ENCODE assay signal across 8 mouse cellular contexts in the genomic region with DNA sequence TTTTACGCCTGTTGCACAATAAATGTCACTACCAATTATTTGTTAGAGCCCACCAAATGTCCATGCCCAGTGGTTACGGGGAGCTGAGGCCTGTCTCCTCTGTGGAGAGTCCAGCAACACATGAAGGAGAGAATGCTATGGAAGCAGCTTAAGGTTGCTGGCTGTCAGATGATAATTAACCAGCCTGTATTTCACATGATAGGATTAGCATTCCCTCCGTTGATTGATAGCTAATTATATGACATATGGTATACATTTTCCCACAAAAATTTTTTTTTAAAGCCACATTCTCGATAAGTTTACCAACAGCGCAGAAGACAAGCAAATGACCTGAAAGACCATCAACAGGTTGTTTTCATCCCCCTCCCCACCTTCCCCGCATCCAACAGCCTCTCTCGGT. TPM values are rescaled to one million over a fixed set of nuclear protein-coding genes. Genes with fewer than 3 reads are reported as not detected.
DNase-seq lines count a peak whose midpoint lies in the region; ATAC-seq and TF ChIP-seq lines count a peak whose summit lies in the region.

No protein-coding gene starts in this region.

- 19% methylated on average over 7 of the region's 7 CpGs for WGBS in forebrain, postnatal 0 days
- 24% methylated on average over 7 of the region's 7 CpGs for WGBS in liver, embryonic 16.5 days (ENCODE audit: insufficient replicate concordance)

- H3K4me3 ChIP-seq in C2C12 (ENCODE audit: insufficient read depth, poor library complexity, severe bottlenecking), result peak overlapping the region; percentile 26
- peak overlapping the region; percentile 48 for H3K4me3 ChIP-seq in forebrain, postnatal 0 days (ENCODE audit: low read depth, low read length)
- peak overlapping the region; percentile 39 for H3K4me3 ChIP-seq in liver, embryonic 16.5 days (ENCODE audit: low read depth, low read length)

- H3K27ac ChIP-seq in forebrain, postnatal 0 days (ENCODE audit: low read depth, low read length), result no peak overlapping the region
- H3K27ac ChIP-seq in liver, embryonic 16.5 days (ENCODE audit: low read length), result no peak overlapping the region

- peak overlapping the region; percentile 89 for H3K4me2 ChIP-seq in forebrain, postnatal 0 days (ENCODE audit: low read depth)
- peak overlapping the region; percentile 49 for H3K4me2 ChIP-seq in liver, embryonic 16.5 days (ENCODE audit: low read depth, low read length)

- TF ChIP-seq CTCF in C2C12 (IDR thresholded peaks at IDR 0.05; ENCODE audit: control insufficient read depth, insufficient read depth, insufficient read length), result no peak
- TF ChIP-seq CTCF in forebrain, postnatal 0 days (IDR thresholded peaks at IDR 0.05; ENCODE audit: low read depth), result no peak

- no peaks in the 10 kb centered on the region for H3K36me3 ChIP-seq in C2C12 (ENCODE audit: control insufficient read depth, insufficient read depth)
- H3K36me3 ChIP-seq in forebrain, postnatal 0 days (ENCODE audit: insufficient read depth), result no peaks in the 10 kb centered on the region
- H3K36me3 ChIP-seq in liver, embryonic 16.5 days (ENCODE audit: control insufficient read depth, insufficient read depth), result no peaks in the 10 kb centered on the region

- ATAC-seq in forebrain, postnatal 0 days, result no peak
- ATAC-seq in liver, embryonic 16.5 days (ENCODE audit: low read depth), result no peak

- peak overlapping the region; percentile 46 for H3K9ac ChIP-seq in forebrain, postnatal 0 days
- H3K9ac ChIP-seq in liver, embryonic 16.5 days (ENCODE audit: low read depth, low read length), result no peak overlapping the region

- H3K9me3 ChIP-seq in forebrain, postnatal 0 days (ENCODE audit: low read length), result no peaks in the 10 kb centered on the region
- no peaks in the 10 kb centered on the region for H3K9me3 ChIP-seq in liver, embryonic 16.5 days (replicated peaks; ENCODE audit: control insufficient read depth, low read length)

- H3K27me3 ChIP-seq in C2C12 (ENCODE audit: control insufficient read depth, insufficient read depth, insufficient read length), result no peaks in the 10 kb centered on the region
- no peaks in the 10 kb centered on the region for H3K27me3 ChIP-seq in forebrain, postnatal 0 days (ENCODE audit: insufficient read depth, low read length)
- peaks cover 5% of the 10 kb centered on the region for H3K27me3 ChIP-seq in liver, embryonic 16.5 days (ENCODE audit: control insufficient read depth, insufficient read depth, low read depth, low read length)

- peak; percentile 16 for DNase-seq in embryo, embryonic 10.5 days (ENCODE audit: low spot score)
- DNase-seq in embryo, embryonic 10 days (ENCODE audit: low spot score), result no peak
- DNase-seq in forebrain, postnatal 0 days, result no peak
- DNase-seq in frontal cortex, postnatal 10 days (ENCODE audit: low spot score in 2 of 2), result no peak
- no peak for DNase-seq in right cerebral cortex, postnatal 25 days
- no peak for DNase-seq in layer of hippocampus, adult 11-12 months (ENCODE audit: low spot score)

- H3K79me2 ChIP-seq in C2C12 (ENCODE audit: control insufficient read depth, insufficient read depth), result no peaks in the 10 kb centered on the region

- peak overlapping the region; percentile 74 for H3ac ChIP-seq in C2C12 (ENCODE audit: control insufficient read depth, insufficient read length, low read depth)

- H3K79me3 ChIP-seq in C2C12 (ENCODE audit: low read depth), result no peaks in the 10 kb centered on the region

- no peaks in the 10 kb centered on the region for H3K4me1 ChIP-seq in forebrain, postnatal 0 days (ENCODE audit: insufficient read depth)
- no peaks in the 10 kb centered on the region; the same call in 1 of the 2 replicates for H3K4me1 ChIP-seq in liver, embryonic 16.5 days (ENCODE audit: control insufficient read depth, low read depth, low read length)

TF ChIP-seq in C2C12, 6 proteins besides CTCF, POLR2A, EP300 and RAD21:
- TF ChIP-seq MAX (IDR thresholded peaks at IDR 0.05) (no peak), MYOG (IDR thresholded peaks at IDR 0.05; ENCODE audit: control insufficient read depth, extremely low read depth, insufficient read length) (no peak), CEBPB (IDR thresholded peaks at IDR 0.05; ENCODE audit: low read depth) (no peak), MYOD1 (IDR thresholded peaks at IDR 0.05; ENCODE audit: control insufficient read depth, insufficient read length, low read depth) (no peak), USF1 (IDR thresholded peaks at IDR 0.05; ENCODE audit: low read depth) (no peak), FOSL1 (IDR thresholded peaks at IDR 0.05; ENCODE audit: insufficient read depth, low read length, poor library complexity, severe bottlenecking) (no peak)

RNA-seq across cellular contexts. Expression of gene Synpo2, which starts 0.5 kb away (rescaled TPM):
- 7.2 TPM for polyA plus RNA-seq in C2C12 (2012; fragmentation: generic; extraction: Trizol)
- 0.54 and 1.6 TPM in 2 replicates for total RNA-seq in forebrain, postnatal 0 days (2014; rRNA removed)
- polyA plus RNA-seq in forebrain, postnatal 0 days (2015; fragmentation: Nextera tagmentation; extraction: Ambion mirVana), result 1.0 and 2.5 TPM in 2 replicates
- 0.14 and 0.48 TPM in 2 replicates for polyA plus RNA-seq in liver, embryonic 16.5 days (2015; fragmentation: Nextera tagmentation; extraction: Ambion mirVana)

RNA-seq across cellular contexts. Expression of gene Sec24d, which starts 31.8 kb away (rescaled TPM):
- polyA plus RNA-seq in C2C12 (2012; fragmentation: generic; extraction: Trizol), result 69.0 TPM
- 21.7 and 36.5 TPM in 2 replicates for total RNA-seq in forebrain, postnatal 0 days (2014; rRNA removed)
- 14.1 and 16.3 TPM in 2 replicates for polyA plus RNA-seq in forebrain, postnatal 0 days (2015; fragmentation: Nextera tagmentation; extraction: Ambion mirVana)
- 22.6 and 25.1 TPM in 2 replicates for polyA plus RNA-seq in liver, embryonic 16.5 days (2015; fragmentation: Nextera tagmentation; extraction: Ambion mirVana)
